Mouse (Mus musculus) lung, adult 2 months (tissue): ENCODE results near the gene Atp6v1e2. TPM values are rescaled to one million over a fixed set of nuclear protein-coding genes. Genes with fewer than 3 reads are reported as not detected.

ENCODE experiments used
- DNase-seq: peaks from one replicate; pipeline ENCODE4 v3.0.0; 2022
- H3K4me1 ChIP-seq: fragments of 200-500 bp; 2 replicates; pipeline ENCODE4 v1.6.1; 2011; ENCODE audit warnings: low read length; ENCODE audit not compliant: control insufficient read depth, insufficient read depth
- H3K4me3 ChIP-seq: fragments of 200-500 bp; replicated peaks from 2 replicates; pipeline ENCODE3; 2011; ENCODE audit warnings: low read depth, mild to moderate bottlenecking, control low read depth, low read length; ENCODE audit errors: extremely low read depth
- CTCF ChIP-seq: fragments of 200-500 bp; IDR thresholded peaks from 2 replicates; pipeline ENCODE4 v1.5.1; 2011; ENCODE audit warnings: mild to moderate bottlenecking, low read length, control low read depth; ENCODE audit not compliant: insufficient read depth
- POLR2A ChIP-seq: fragments of 200-500 bp; IDR thresholded peaks from 2 replicates; pipeline ENCODE4 v1.6.1; 2011; ENCODE audit warnings: low read depth, mild to moderate bottlenecking, control low read depth, low read length, borderline replicate concordance; ENCODE audit errors: extremely low read depth
- WGBS: fragments of 180-500 bp; shearing (Covaris S2); methylation state at CpG from one replicate; pipeline ENCODE4 v1.1.7; 2018; 5-methylcytosine and 5-hydroxymethylcytosine counted together
- polyA plus RNA-seq: library from polyadenylated mRNA; depleted of rRNA; stranded (reverse); fragments of >200 nt; gene quantifications from 2 replicates; pipeline ENCODE4 v1.2.3, GENCODE M21; 2012; rRNA removed

Atp6v1e2 gene
- polyA plus RNA-seq = not detected in 2 replicates

DNA sequence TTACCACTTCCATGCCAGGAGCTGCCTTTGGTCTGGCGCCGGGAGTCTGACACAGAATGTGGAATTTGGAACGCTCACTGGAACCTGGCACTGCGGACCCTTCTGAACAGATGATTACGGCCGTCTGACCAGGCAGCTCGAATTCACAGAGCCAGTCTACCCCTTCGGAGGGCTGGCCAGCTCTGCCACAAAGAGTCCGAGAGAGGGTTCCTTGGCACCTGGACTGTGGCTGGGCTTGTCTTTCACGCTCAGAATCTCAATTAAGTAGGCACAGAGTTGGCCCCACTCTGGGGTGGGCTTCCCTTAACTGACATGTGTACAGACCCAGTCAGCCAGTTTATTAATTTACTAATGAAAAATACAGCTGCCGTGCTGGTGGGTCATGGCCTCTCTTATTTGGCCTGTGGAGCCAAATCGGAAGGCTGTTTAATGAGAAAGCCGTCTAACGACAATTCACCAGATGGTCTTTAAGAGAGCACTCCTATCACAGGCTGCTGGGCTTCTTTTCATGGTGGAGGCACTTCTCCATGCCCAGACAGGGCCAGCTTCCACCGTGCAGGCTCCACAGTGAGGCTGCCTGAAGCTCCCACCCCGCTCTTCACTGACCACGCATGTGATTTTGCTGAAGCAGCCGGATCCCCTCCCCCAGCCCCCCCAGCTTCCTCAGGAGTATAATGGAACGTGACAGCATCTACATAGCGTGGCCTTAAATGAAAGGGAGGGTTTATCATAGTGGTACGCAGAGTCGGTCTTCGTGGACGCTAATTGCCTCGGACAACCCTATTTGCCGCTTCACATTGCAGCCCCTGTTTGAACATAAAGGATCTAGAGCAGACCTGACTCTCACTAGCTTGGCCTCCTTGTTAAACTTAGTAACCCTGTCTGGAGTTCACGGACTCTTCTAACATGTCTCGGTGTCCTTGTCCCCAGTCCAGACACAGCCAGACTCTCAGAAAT, at the start of gene Atp6v1e2:
Gene Atp6v1e2 (minus strand): TSS at position 58 of the 957 bp plus-strand sequence.
- no peak for DNase-seq
- Histone ChIP-seq H3K4me1 (no peaks in the 10 kb centered on the region), H3K4me3 (no peak within 1 kb of the TSS)
- WGBS = 82% methylated on average over 28 of the region's 28 CpGs
- TF ChIP-seq POLR2A (no peak), CTCF (no peak)

DNA sequence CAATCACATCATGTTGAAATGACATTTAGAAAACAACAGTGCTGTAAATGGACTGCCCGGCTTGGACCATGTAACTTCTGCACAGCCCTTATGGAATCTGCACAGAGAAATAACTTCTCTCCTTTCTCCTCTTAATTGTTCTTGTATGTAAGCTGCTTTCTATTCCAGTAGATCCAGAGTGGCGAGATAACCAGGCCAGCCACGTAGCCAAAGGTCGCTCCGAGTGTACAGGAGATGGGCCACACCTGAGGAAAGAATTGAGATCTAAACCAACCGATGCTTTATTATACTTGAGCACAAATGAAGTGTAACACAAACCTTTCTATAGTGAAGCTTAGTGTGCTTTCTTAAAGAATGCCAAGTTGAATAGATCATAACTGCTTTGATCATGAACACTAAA, 49.6 kb upstream of the Atp6v1e2 start:
- no peak for DNase-seq
- no peaks in the 10 kb centered on the region for H3K4me1 ChIP-seq
- no peak overlapping the region for H3K4me3 ChIP-seq
- no peak for TF ChIP-seq CTCF
- WGBS = 93% methylated on average over 6 of the region's 6 CpGs

DNA sequence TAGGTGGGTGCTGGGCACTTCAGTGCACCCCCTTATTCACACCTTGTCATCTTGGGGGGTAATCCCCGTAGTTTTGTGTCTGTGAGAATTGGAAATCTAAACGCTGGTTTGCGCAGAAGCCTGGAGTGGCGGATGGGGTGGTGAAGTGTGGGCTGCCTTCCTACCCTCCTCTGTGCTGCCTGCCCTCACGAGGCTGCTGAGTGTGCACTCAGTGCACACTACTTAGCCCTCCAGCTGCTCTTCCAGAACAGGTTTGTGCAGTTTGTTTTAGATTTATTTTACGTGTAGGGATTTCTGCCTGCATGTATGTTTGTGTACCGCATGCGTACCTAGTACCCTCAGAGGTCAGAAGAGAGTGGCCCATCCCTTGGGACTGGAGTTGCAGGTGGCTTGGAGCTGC, 43.6 kb upstream of the Atp6v1e2 start:
- H3K4me1 ChIP-seq = peaks cover 8% of the 10 kb centered on the region
- no peak for DNase-seq
- H3K4me3 ChIP-seq = no peak overlapping the region
- no peak for TF ChIP-seq CTCF
- TF ChIP-seq POLR2A = no peak
- WGBS = 74% methylated on average over 8 of the region's 8 CpGs

DNA sequence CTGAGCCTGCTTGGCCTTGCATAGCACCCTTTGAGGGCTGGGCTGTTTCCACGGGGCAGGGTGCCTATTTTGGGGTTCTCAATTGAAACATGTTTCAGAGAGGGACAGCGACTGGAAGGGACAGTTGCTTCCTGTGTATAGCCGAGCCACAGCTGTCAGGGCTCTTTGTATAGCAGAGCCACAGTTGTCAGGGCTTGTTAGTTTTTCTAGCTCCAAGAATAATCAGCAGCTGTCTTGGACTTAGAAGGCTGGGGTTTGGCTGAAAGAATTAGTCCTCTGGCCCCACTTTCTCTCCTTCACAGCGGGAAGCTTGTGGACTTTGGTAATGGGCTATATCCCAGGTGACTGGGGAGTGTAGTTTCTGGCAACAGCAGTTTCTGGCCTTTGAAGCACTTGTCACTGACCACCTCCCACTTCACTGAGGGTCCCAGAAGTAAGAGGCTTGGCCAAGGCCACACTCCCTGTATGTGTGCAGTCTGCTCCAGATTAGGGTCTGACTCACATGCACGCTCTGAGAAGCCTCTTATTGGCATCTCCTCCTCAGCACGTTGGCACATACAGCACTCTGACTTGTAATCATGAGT, 41.0 kb upstream of the Atp6v1e2 start:
- Histone ChIP-seq H3K4me3 (no peak overlapping the region), H3K4me1 (peaks cover 8% of the 10 kb centered on the region)
- WGBS = 40% methylated on average over 6 of the region's 6 CpGs
- no peak for DNase-seq
- TF ChIP-seq POLR2A (no peak), CTCF (no peak)

DNA sequence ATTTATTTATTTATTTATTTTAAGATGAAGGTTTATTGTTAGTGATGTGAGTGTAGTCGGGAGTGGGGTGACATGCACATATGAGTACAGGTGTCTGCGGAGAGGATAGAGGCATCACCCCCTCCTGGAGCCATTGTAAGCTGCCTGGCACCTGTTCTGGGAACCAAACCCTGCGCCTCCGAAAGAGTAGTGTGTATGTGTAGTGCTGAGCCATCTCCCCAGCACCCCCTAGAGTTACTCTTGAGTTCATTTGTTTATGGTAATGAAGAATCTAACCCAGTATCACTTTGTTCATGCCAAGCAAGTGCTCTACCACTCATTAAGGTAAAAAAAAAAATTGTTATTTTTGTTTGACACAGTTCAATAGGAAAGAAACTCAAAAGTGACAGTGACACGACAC, 40.5 kb upstream of the Atp6v1e2 start:
- no peak for DNase-seq
- 76% methylated on average over 5 of the region's 5 CpGs for WGBS
- Histone ChIP-seq H3K4me3 (no peak overlapping the region), H3K4me1 (peaks cover 8% of the 10 kb centered on the region)
- TF ChIP-seq POLR2A = no peak
- no peak for TF ChIP-seq CTCF

DNA sequence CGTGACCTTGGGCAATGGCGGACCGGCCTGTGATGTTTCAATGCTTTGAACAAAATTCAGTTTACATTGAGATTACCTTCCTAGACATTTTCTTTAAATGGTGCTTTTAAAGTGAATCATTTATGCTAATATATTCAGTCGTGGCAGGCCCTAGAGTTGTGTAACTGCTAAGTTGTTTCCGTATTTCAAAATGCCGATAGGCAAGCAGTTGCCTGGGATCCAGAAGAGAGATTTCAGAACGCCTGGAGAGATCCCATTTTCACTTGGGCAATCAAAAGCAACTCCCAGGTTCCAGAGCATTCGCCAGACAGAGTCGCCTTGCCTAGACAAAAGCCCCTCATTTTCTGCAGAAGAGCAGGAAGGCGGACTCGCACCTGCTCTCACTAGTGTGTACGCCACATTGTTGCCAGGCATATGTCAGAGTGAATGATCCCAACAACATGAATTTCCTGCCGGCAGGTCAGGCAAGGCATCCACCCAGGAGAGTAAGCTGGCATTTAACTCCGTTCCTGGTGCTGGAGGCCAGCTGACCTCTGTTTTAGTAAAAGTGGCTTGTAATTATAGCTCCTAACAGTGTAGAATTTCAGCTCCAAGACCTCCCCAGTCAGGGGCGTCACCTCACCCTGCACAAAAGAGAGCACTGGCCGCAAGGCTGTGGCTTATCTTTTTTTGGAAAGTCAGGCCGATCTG, 38.9 kb upstream of the Atp6v1e2 start:
- H3K4me3 ChIP-seq = no peak overlapping the region
- no peak for TF ChIP-seq POLR2A
- TF ChIP-seq CTCF = no peak
- H3K4me1 ChIP-seq = peaks cover 10% of the 10 kb centered on the region
- DNase-seq = no peak
- WGBS = 55% methylated on average over 17 of the region's 17 CpGs

DNA sequence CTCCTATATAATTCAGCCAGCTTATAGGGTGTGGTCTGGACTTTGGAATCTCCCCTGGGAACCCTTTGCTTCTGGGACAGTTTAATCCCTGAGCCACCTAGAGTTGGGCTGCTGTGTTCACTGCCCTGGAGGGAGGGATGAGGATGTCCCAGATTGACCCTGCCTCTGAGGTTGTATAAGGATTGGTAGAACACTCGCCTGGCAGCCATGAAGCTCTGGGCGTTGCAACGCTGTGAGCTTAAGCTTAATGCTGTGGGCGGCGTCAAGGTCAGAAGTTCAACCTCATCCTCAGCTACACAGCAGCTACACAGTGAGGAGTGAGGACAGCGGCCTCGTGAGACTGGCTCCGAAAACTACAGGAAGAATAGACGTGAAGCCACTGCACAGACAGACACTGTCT, 34.8 kb upstream of the Atp6v1e2 start:
- 70% methylated on average over 9 of the region's 9 CpGs for whole genome bisulfite sequencing
- DNase-seq = no peak
- H3K4me3 ChIP-seq = no peak overlapping the region

DNA sequence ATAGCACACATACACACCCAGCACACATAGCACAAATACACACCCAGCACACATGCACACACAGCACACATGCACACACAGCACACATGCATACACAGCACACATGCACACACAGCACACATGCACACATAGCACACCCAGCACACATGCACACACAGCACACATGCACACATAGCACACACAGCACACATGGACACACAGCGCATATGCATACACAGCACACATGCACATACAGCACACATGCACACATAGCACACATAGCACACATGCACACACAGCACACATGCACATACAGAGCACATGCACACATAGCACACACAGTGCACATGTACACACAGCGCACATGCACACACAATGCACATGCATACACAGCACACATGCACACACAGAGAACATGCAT, 34.0 kb upstream of the Atp6v1e2 start:
- DNase-seq = no peak
- peaks cover 4% of the 10 kb centered on the region for H3K4me1 ChIP-seq
- 100% methylated on average over 2 of the region's 2 CpGs for WGBS
- TF ChIP-seq CTCF = no peak
- no peak for TF ChIP-seq POLR2A
- H3K4me3 ChIP-seq = no peak overlapping the region

More for the DNA sequence above, 34.8 kb upstream of the Atp6v1e2 start:
- peaks cover 7% of the 10 kb centered on the region for H3K4me1 ChIP-seq
- TF ChIP-seq POLR2A (no peak), CTCF (no peak)

DNA sequence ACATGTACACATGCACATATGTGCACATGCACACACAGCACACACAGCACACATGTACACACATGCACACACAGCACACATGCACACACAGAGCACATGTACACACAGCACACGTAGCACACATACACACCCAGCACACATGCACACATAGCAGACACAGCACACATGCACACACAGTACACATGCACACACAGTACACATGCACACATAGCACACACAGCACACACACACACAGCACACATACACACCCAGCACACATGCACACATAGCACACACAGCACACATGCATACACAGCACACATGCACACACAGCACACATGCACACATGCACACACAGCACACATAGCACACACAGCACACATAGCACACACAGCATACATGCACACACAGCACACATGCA, 33.5 kb upstream of the Atp6v1e2 start:
- H3K4me1 ChIP-seq = peaks cover 2% of the 10 kb centered on the region; the same call in 1 of the 2 replicates
- no peak for DNase-seq
- TF ChIP-seq POLR2A (no peak), CTCF (no peak)
- H3K4me3 ChIP-seq = no peak overlapping the region
- WGBS = 93% methylated on average over 1 of the region's 1 CpGs

DNA sequence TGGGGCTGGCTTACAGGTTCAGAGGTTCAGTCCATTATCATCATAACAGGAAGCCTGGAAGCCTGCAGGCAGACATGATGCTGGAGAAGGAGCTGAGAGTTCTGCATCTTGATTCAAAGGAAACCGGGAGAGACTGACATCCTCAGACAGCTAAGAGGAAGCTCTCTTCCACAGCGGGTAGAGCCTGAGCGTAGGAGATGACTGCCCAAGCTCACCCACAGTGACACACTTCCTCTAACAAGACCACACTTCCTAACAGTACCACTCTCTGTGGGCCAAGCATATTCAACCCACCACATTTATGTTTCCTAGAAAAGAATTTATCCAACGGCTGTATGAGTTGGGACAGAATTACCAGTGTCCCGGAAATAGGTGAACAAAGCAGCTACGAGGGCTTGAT, 30.8 kb upstream of the Atp6v1e2 start:
- Histone ChIP-seq H3K4me1 (0 out of 2 replicates have a peak, but pooled peaks cover 2% of the 10 kb centered on the region), H3K4me3 (no peak overlapping the region)
- WGBS = 62% methylated on average over 6 of the region's 6 CpGs
- TF ChIP-seq CTCF = no peak
- TF ChIP-seq POLR2A = no peak
- no peak for DNase-seq
